Mouse (Mus musculus) erythroblast, embryonic 14.5 days (primary cell): ENCODE results near the gene Cdk6.
"Not testable (repeated sequence)": the region's sequence is repeated elsewhere in the genome, so short reads cannot be mapped to it uniquely, and the experiment has no call there.

Experiments
- GATA1 ChIP-seq: IDR thresholded peaks from 2 replicates; pipeline ENCODE4 v1.6.1; 2012; ENCODE audit warnings: low read length, inconsistent platforms, mixed read lengths
- TAL1 ChIP-seq: IDR thresholded peaks from 3 replicates; pipeline ENCODE4 v1.6.1; 2012; ENCODE audit warnings: low read length, inconsistent platforms, mixed read lengths

DNA sequence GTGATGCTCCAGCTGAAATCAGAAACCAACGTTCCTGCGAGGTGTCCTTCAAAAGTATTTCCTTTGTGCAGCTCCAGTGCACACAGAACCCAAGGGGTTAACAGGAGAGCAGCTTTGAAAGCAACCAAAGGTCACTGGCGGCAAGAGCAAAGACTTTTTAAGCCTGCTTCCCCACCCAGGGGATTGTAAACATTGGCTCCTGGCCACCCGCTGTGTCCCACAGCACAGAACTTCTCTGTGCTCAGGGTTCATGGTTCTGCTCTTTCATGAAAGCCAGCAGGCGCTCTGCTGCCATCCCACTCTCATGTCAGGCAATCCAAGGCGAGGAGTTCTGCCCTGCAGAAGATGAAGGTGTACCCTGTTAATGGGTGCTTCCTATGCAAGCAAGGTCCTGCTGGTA is 112.7 kb downstream of the Cdk6 start:
- TF ChIP-seq TAL1, GATA1: not testable (repeated sequence)
